Mouse (Mus musculus) heart, adult 8-10 months (tissue): ENCODE measurements around the gene Fsd1l. TPM values are rescaled to one million over a fixed set of nuclear protein-coding genes. Genes with fewer than 3 reads are reported as not detected.
A peak's percentile ranks its signal among the peaks of the same experiment; 100 is the strongest.
"Not testable (repeated sequence)": the region's sequence is repeated elsewhere in the genome, so short reads cannot be mapped to it uniquely, and the experiment has no call there.

Experiments used
- DNase-seq: peaks from one replicate; pipeline ENCODE4 v3.0.0; 2022; ENCODE audit warnings: low spot score
- total RNA-seq, 4 experiments: library from RNA; stranded (reverse); gene quantifications; 2 replicates each; pipeline ENCODE4 v1.2.4; 2022

The Fsd1l gene
- total RNA-seq, 4 experiments from 2014 or later: 45.2 to 59.2 (median 53.8) TPM

- peak; percentile 75 for DNase-seq
Observed at GRCm38 (mm10) chr4:53628924-53629323, 2.3 kb upstream of the Fsd1l start.

GRCm38 (mm10) chr4:53630963-53631315 is 332 bp upstream of the Fsd1l start:
- no peak for DNase-seq

DNA sequence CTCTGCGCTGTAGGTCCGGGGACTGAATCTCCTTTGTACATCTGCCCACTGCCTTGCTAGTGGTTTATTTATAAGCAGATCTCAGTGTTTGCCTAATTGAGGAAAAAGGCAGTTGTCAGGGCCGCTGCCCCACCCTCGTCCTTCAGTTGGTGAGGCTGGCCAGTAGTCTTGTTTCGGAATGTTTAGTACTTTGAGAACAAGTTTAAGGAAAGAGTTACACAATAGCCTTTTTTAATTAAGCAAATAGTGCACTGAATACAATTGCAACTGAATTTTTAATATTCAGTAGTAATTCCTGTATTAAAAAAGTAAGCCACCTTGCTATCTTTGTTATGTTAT is 709 bp downstream of the Fsd1l start:
- no peak for DNase-seq

DNA sequence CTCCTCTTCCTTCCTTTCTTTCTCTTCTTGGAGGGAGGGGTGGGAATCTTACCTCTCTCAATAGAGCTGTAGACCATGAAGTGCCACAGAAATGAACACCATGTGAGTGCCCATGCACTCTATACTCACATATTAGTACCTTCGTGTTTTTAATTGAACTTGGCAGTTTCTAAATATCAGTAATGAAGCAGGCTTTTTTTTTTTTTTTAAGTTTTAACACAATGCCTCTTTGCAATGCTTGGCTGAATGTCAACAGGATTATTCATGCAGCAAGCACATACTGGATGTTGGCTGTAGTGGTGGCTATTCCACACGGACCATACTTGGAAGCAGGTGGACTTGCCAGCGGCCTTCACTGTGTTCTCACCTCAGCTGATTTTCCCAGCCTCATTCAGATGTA is 4.1 kb downstream of the Fsd1l start:
- DNase-seq: no peak

DNA sequence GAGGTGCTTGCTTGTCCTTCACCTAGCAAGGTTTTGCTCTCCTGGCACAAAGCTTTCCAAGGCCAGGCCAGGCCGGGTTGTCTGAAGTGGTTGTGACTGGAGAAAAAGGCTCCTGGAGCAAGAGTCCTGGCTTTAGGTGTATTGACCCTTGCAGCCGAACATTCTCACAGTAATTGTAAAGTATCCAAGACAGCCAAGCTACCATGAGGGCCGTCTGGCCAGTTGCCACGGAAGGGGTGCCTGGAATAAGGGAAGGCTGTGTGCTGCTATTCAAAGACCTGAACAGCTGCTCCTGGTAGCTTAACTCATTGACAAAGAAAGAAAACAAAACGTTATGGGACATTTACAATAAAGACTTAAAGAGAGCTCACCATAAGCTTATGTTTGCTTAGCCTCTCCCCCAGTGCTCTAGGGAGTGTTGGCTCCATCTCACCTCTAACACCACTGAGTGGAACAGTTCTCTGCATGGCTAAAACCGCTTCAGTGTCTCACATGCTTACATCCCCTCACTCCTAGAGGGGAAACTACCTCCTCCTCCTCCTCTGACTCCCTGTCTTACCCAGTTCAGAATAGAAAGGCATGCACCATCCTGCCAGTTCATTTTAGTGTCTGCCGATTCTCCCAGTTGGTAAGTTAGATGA is 6.1 kb downstream of the Fsd1l start:
- no peak for DNase-seq

GRCm38 (mm10) chr4:53638549-53639123 is 7.4 kb downstream of the Fsd1l start:
- DNase-seq: peak; percentile 78

- no peak for DNase-seq
Observed at GRCm38 (mm10) chr4:53658029-53658428, 26.8 kb downstream of the Fsd1l start.

GRCm38 (mm10) chr4:53660711-53661110 is 29.4 kb downstream of the Fsd1l start:
- no peak for DNase-seq

GRCm38 (mm10) chr4:53682092-53682491 is 50.8 kb downstream of the Fsd1l start:
- DNase-seq: no peak

DNA sequence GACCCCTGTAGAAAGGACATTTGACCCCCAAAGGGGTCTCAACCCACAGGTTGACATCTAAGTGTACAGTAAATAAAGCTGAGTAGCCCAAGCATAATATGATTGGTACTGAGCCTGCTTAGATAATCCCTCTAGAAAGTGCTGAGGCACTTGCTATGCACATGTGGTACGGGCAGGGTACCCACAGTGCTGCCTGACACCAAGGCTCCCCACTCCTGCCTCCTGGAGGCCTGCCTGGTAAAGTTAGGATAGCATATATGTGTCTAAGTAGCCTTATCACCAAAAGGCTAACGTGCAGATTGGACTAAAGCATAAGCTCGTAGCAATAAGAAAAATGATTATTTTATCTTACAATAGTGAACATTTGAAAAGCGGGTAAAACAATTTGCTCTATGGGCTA is 57.7 kb downstream of the Fsd1l start:
- DNase-seq: no peak

- DNase-seq: no peak
Observed at GRCm38 (mm10) chr4:53691418-53691817, 60.1 kb downstream of the Fsd1l start.

- not testable (repeated sequence) for DNase-seq
Observed at GRCm38 (mm10) chr4:53709166-53709565, 77.9 kb downstream of the Fsd1l start.

DNA sequence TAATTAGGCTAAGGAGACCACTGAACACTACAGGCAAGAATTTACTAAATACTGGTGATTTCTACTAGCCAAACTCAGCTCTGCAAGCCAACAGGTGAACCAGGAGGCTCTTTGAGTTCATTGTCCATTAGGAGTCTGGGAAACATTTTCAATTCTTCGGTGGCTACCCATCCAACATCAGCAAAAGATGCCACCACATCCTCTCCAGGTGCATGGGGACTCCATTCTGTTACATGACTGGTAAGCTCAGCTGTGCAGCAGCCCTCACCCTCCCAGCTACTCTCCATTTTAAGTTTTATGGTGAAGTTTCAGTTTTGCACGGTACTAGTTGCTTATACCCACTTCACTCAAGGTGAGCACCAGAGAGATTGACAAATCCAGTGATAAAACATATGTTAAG is 78.8 kb downstream of the Fsd1l start:
- no peak for DNase-seq

- no peak for DNase-seq
Observed at GRCm38 (mm10) chr4:53710555-53711328, 79.5 kb downstream of the Fsd1l start.

DNA sequence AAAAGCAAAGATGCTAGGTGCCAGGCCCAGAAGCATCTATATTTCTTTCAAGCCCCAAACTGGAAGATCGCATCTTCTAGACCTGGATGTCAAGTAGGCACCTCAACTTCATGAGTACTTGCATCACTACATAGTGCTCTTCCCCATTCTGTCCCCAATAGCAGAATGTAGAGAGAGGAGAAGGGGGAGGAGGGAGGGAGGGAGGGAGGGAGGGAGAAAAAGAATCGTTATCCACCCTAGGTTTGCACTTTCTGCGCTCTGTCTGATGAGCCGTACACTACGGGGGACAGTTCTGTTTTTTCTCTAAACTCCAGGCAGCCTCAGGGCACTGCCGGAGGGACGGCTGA is 82.4 kb downstream of the Fsd1l start, which contains the start of gene Fktn:
Gene Fktn (plus strand): TSS at position 295 of the 347 bp plus-strand sequence.
- DNase-seq: no peak

GRCm38 (mm10) chr4:53714051-53714814 is 83.0 kb downstream of the Fsd1l start:
- DNase-seq: peak; percentile 89

- DNase-seq: no peak
Observed at GRCm38 (mm10) chr4:53715977-53716376, 84.7 kb downstream of the Fsd1l start.

DNA sequence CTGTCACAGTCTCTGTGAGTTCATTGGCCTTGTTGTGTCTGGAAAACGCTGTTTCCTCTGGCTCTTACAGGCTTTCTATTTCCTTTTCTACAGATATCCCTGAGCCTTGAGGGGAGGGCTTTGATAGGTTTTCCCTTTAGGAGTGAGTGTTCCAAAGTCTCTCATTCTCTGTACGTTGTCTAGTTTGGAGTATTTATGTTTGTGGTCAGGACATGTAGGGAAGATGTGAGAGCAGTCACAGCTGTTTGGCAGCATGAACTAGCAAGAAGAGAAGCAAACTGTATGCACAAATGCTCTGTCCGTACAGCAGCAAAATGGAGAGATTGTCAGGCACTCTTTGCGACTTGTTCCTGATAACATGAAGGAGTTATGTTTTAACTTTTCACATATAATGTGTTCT is 86.3 kb downstream of the Fsd1l start:
- DNase-seq: no peak

DNA sequence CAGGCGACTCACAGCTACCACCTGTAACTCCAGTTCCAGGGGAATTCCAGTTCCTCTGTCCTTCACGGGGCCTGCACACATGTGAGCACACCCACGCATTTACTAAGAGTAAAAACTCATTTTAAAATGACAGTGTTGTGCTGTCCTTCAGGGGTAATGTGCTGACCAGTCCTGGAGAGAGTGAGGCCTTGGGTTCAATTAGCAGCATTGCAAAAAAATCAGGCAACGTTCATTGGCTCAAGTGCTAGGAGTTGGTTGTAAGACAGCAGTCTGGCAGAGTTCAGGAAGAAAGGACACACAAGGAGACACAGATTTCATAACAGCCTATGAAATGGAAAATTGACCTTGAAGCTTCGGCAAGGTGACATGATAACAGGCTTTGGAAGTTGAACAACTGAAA is 87.0 kb downstream of the Fsd1l start:
- DNase-seq: no peak

- DNase-seq: no peak
Observed at GRCm38 (mm10) chr4:53722506-53722905, 91.2 kb downstream of the Fsd1l start.

DNA sequence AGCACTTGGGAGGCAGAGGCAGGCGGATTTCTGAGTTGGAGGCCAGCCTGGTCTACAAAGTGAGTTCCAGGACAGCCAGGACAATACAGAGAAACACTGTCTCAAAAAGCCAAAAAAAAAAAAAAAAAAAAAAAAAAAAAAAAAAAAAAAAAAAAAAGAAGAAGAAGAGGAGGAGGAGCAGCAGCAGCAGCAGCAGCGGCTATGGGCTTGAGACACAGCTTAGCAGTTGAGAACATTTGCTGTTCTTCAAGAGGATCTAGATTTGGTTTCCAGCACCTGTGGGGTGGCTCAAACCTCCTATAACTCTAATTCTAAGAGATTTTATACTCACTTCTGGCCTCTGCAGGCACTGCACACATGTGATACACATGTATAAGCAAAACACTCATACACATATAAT is 94.8 kb downstream of the Fsd1l start:
- DNase-seq: not testable (repeated sequence)

DNA sequence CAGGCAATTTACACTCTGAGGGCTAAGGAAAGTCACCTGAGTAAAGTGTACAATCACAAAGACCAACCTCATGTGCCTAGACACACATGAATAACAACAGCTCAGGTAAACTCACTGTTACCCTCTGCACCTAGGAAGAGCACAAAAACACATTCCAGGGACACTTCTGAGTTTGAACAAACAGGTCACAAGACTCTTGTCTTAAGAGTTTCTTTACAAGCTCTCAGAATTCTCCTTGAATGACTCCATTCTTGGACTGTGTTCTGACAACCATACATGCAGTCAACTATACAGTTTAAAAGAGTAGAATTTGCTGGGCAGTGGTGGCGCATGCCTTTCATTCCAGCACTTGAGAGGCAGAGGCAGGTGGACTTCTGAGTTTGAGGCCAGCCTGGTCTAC is 96.8 kb downstream of the Fsd1l start:
- no peak for DNase-seq
